Mouse (Mus musculus) brain, embryonic 14.5 days (tissue): ENCODE data around the gene Camsap2. TPM values are rescaled to one million over a fixed set of nuclear protein-coding genes. Genes with fewer than 3 reads are reported as not detected.

Experiments
- DNase-seq: peaks from one replicate; pipeline ENCODE4 v3.0.0-alpha.2; 2011; ENCODE audit warnings: low read depth
- CTCF ChIP-seq: fragments of 200-500 bp; IDR thresholded peaks from 2 replicates; pipeline ENCODE4 v1.5.1; 2012; ENCODE audit warnings: inconsistent platforms, mild to moderate bottlenecking, moderate library complexity, borderline replicate concordance; ENCODE audit not compliant: insufficient read depth, insufficient read length; ENCODE audit errors: extremely low read depth
- POLR2A ChIP-seq: fragments of 200-500 bp; IDR thresholded peaks from 2 replicates; pipeline ENCODE4 v1.6.1; 2012; ENCODE audit warnings: mild to moderate bottlenecking, inconsistent platforms, borderline replicate concordance; ENCODE audit not compliant: poor library complexity, insufficient read depth, insufficient read length, severe bottlenecking; ENCODE audit errors: extremely low read depth
- polyA plus RNA-seq: library from polyadenylated mRNA; depleted of rRNA; stranded (reverse); fragments of >200 nt; gene quantifications from 2 replicates; pipeline ENCODE4 v1.2.3, GENCODE M21; 2012

The Camsap2 gene
- polyA plus RNA-seq, 1 experiment, result 65.6 TPM

- no peak for TF ChIP-seq CTCF
- TF ChIP-seq POLR2A, result no peak
- no peak for DNase-seq
These were observed 11.2 kb downstream of the Camsap2 start for GRCm38 (mm10) chr1:136334743-136335142.

- TF ChIP-seq POLR2A (no peak), CTCF (no peak)
- no peak for DNase-seq
These were observed 12.4 kb downstream of the Camsap2 start for GRCm38 (mm10) chr1:136333512-136333911.

GRCm38 (mm10) chr1:136333071-136333470, 12.8 kb downstream of the Camsap2 start:
- DNase-seq, result no peak
- no peak for TF ChIP-seq POLR2A
- no peak for TF ChIP-seq CTCF

- no peak for DNase-seq
- TF ChIP-seq CTCF (no peak), POLR2A (no peak)
These were observed 14.1 kb downstream of the Camsap2 start for GRCm38 (mm10) chr1:136331836-136332235.

- TF ChIP-seq CTCF, result no peak
- TF ChIP-seq POLR2A, result no peak
These were observed 16.5 kb downstream of the Camsap2 start for GRCm38 (mm10) chr1:136329426-136329825.

GRCm38 (mm10) chr1:136328640-136329039, 17.3 kb downstream of the Camsap2 start:
- no peak for DNase-seq
- no peak for TF ChIP-seq CTCF
- TF ChIP-seq POLR2A, result no peak

More at GRCm38 (mm10) chr1:136329426-136329825, 16.5 kb downstream of the Camsap2 start:
- no peak for DNase-seq

DNA sequence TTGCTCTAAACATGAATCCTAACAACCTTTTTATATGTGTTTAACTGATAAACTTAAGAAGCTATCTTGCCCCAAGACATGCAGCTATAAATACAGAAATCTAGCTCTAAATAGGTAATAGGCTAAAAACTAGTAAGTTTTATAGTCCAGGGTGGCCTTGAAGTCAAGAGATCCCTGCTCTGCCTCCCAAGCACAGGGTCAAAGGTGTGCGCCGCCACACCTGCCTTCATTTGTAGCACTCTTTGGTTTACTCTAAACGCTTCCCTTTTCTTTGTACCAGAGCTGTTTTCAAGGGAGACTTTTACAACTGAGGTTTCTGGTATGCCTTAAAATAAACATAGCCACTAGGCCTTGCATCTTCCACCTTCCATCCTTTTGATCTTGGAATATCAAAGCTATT, 18.3 kb downstream of the Camsap2 start:
- DNase-seq, result no peak
- TF ChIP-seq CTCF, result no peak
- no peak for TF ChIP-seq POLR2A

DNA sequence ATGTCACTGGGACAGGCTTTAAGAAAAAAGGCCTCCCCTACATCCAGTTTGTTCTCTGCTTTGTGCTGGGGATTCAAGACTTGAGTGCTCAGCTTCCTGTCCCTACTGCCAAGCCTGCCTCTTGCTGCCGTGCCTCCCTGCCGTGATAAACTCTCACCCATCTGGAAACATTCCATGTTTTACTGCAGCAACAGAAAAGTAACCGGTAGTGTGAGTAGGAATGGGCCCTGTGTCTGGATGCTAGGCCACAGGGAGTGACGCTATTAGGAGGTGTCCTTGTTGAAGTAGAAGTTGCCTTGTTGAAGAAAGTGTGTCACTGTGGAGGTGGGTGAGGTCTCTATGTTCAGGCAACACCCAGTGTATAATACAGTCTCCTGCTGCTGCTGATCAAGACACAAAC, 20.0 kb downstream of the Camsap2 start:
- DNase-seq, result peak; percentile 76
- TF ChIP-seq CTCF, result no peak
- no peak for TF ChIP-seq POLR2A

DNA sequence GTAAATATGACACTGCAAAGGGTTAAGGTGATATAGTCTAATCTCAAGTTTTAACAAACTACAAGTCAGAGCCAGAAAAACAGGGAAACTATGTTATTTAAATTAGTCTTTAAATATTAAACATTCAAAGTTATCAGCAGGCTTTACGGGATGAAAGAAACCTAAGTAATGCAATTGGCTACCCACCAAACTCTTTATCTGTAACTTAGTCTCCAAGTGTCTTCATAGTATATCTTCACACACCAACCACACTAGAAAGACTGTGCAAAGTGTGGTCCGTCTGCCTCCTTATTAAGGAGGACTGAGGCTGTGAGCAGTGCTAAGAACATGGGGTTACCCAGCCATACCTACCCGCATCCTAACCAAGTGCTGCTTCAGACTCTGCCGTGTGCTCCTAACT, 23.6 kb downstream of the Camsap2 start:
- no peak for DNase-seq
- TF ChIP-seq POLR2A (no peak), CTCF (no peak)

GRCm38 (mm10) chr1:136316317-136316716, 29.6 kb downstream of the Camsap2 start:
- no peak for DNase-seq
- no peak for TF ChIP-seq CTCF
- no peak for TF ChIP-seq POLR2A

- no peak for TF ChIP-seq POLR2A
- no peak for TF ChIP-seq CTCF
- no peak for DNase-seq
These were observed 36.7 kb downstream of the Camsap2 start for GRCm38 (mm10) chr1:136309193-136309592.

- peak; percentile 55 for DNase-seq
- peak; percentile 35; the same call in 1 of the 2 replicates for TF ChIP-seq CTCF
- no peak for TF ChIP-seq POLR2A
These were observed 39.5 kb downstream of the Camsap2 start for GRCm38 (mm10) chr1:136306424-136306823.

- DNase-seq, result no peak
- TF ChIP-seq CTCF, result no peak
- no peak for TF ChIP-seq POLR2A
These were observed 51.9 kb downstream of the Camsap2 start for GRCm38 (mm10) chr1:136293961-136294360.

- DNase-seq, result no peak
- TF ChIP-seq POLR2A, result no peak
- TF ChIP-seq CTCF, result no peak
These were observed 56.1 kb downstream of the Camsap2 start for GRCm38 (mm10) chr1:136289803-136290202.

DNA sequence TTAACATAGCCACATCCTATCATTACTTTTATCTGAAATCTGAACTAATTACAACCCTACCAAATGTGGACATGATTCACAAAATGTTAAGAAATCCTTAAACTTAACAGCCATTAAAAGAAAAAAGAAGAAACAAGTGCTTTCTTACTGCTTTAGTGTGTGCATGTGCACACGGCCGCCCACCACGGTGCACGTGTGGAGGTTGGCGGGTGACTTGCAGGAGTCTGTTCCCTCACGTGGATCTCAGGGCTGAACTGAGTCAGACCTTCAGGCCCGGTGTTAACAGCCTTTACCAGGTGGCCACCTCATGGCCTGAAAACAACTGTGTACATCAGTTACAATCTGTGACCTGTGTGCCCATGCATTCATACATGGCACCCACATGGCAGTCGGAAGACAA, 68.5 kb downstream of the Camsap2 start:
- DNase-seq, result no peak
- TF ChIP-seq POLR2A (no peak), CTCF (no peak)
